Mouse (Mus musculus) liver, adult 2 months (tissue): ENCODE data around the gene Itih4. TPM values are rescaled to one million over a fixed set of nuclear protein-coding genes. Genes with fewer than 3 reads are reported as not detected.

Experiments used
- DNase-seq: peaks from one replicate; pipeline ENCODE4 v3.0.0-alpha.2; 2011; ENCODE audit warnings: low read depth, low spot score; ENCODE audit errors: extremely low read depth
- H3K27ac ChIP-seq: fragments of 200-500 bp; replicated peaks from 2 replicates; pipeline ENCODE4 v1.5.1; 2012; ENCODE audit warnings: low read depth, mild to moderate bottlenecking, control low read depth, inconsistent platforms, low read length; ENCODE audit not compliant: insufficient read depth
- H3K27me3 ChIP-seq: fragments of 200-500 bp; 2 replicates; pipeline ENCODE4 v1.6.1; 2012; ENCODE audit warnings: mild to moderate bottlenecking, moderate library complexity, low read length, inconsistent platforms; ENCODE audit not compliant: control insufficient read depth, insufficient read depth
- H3K36me3 ChIP-seq: fragments of 200-500 bp; 2 replicates; pipeline ENCODE4 v1.6.1; 2012; ENCODE audit warnings: low read length, inconsistent platforms; ENCODE audit not compliant: control insufficient read depth, insufficient read depth
- H3K4me1 ChIP-seq: fragments of 200-500 bp; 2 replicates; pipeline ENCODE4 v1.6.1; 2011; ENCODE audit warnings: low read length; ENCODE audit not compliant: control insufficient read depth, insufficient read depth
- H3K4me3 ChIP-seq: fragments of 200-500 bp; 2 replicates; pipeline ENCODE4 v1.5.1; 2011; ENCODE audit warnings: low read depth, mild to moderate bottlenecking, control low read depth, low read length, moderate library complexity; ENCODE audit not compliant: insufficient read depth
- H3K79me2 ChIP-seq: fragments of 200-500 bp; 2 replicates; pipeline ENCODE4 v1.6.1; 2012; ENCODE audit warnings: inconsistent platforms, mild to moderate bottlenecking, low read length, moderate library complexity; ENCODE audit not compliant: control insufficient read depth, insufficient read depth
- H3K9ac ChIP-seq: fragments of 200-500 bp; 2 replicates; pipeline ENCODE4 v1.6.1; 2012; ENCODE audit warnings: low read depth, mild to moderate bottlenecking, control low read depth, inconsistent platforms, low read length
- CTCF ChIP-seq: fragments of 200-500 bp; IDR thresholded peaks from 2 replicates; pipeline ENCODE4 v1.5.1; 2011; ENCODE audit warnings: low read depth, low read length, control low read depth
- POLR2A ChIP-seq: fragments of 200-500 bp; IDR thresholded peaks from 2 replicates; pipeline ENCODE4 v1.6.1; 2011; ENCODE audit warnings: low read length, control low read depth; ENCODE audit not compliant: insufficient read depth; ENCODE audit errors: extremely low read depth
- WGBS: fragments of 180-500 bp; shearing (Covaris S2); methylation state at CpG from one replicate; pipeline ENCODE4 v1.1.7; 2018; 5-methylcytosine and 5-hydroxymethylcytosine counted together
- polyA plus RNA-seq: library from polyadenylated mRNA; depleted of rRNA; stranded (reverse); fragments of >200 nt; gene quantifications from 2 replicates; pipeline ENCODE4 v1.2.3, GENCODE M21; 2012
- total RNA-seq: library from RNA; depleted of rRNA; stranded (reverse); fragments of >200 nt; gene quantifications from 2 replicates; pipeline ENCODE4 v1.2.3, GENCODE M21; 2014

The Itih4 gene
- total and polyA plus RNA-seq, 2 experiments, result 1,004 to 1,052 TPM

DNA sequence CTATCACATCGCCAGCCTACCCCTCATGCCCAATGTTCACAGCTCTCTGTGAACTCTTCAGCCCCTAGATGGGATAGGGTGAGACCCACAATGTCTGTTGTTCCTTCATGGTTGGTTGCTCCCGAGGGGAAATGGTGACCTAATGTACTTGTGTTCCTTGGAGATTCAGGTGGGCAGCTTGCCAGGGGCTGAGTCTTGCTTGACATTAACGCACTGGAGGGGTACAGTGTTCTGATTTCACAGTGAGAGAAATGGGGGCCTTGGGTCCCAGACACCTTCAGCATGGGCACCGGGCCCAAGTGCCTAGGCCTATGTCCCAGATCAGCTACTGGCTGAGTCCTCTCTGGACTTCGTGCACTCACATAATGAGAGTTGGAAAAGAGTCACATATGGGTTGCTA is 27.1 kb downstream of the Itih4 start:
- Histone ChIP-seq H3K79me2 (no peaks in the 10 kb centered on the region), H3K36me3 (peaks cover 81% of the 10 kb centered on the region), H3K4me1 (peaks cover 18% of the 10 kb centered on the region; the same call in 1 of the 2 replicates), H3K27ac (peak overlapping the region; percentile 1; the same call in 1 of the 2 replicates), H3K4me3 (no peak overlapping the region), H3K27me3 (no peaks in the 10 kb centered on the region), H3K9ac (no peak overlapping the region)
- 57% methylated on average over 5 of the region's 5 CpGs for WGBS
- DNase-seq, result no peak
- TF ChIP-seq CTCF (no peak), POLR2A (no peak)

DNA sequence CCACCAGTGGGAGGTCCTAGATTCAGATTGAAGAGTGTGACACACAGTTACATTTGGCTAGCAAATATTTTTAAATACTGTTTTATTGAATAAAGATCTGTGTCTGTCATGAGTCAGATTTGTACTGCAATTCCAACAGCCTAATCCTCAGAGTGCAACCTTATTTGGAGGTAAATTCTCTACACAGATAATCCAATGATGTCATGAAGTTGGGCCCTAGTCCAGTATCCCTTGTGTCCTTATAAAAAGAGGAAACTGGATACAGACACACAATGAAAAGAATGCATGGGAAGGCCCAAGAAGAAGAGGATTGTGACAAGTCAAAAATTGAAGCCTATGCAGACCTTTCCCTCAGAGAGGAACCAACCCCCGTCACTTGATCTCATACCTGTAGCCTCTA is 30.2 kb downstream of the Itih4 start:
- Histone ChIP-seq H3K4me3 (no peak overlapping the region), H3K36me3 (peaks cover 86% of the 10 kb centered on the region), H3K27me3 (no peaks in the 10 kb centered on the region), H3K79me2 (peaks cover 1% of the 10 kb centered on the region; the same call in 1 of the 2 replicates), H3K4me1 (peaks cover 27% of the 10 kb centered on the region), H3K9ac (no peak overlapping the region), H3K27ac (no peak overlapping the region)
- TF ChIP-seq POLR2A, result no peak
- no peak for TF ChIP-seq CTCF
- no peak for DNase-seq
- 92% methylated on average over 1 of the region's 1 CpGs for WGBS

- TF ChIP-seq CTCF, result no peak
- TF ChIP-seq POLR2A, result no peak
- H3K36me3 ChIP-seq, result peaks cover 35% of the 10 kb centered on the region
- 10% methylated on average over 8 of the region's 8 CpGs for WGBS
- peaks cover 35% of the 10 kb centered on the region for H3K4me1 ChIP-seq
- H3K4me3 ChIP-seq, result peak overlapping the region; percentile 67
- DNase-seq, result peak; percentile 66
- H3K79me2 ChIP-seq, result peaks cover 4% of the 10 kb centered on the region; the same call in 1 of the 2 replicates
- H3K27me3 ChIP-seq, result no peaks in the 10 kb centered on the region
- peak overlapping the region; percentile 80 for H3K9ac ChIP-seq
- H3K27ac ChIP-seq, result peak overlapping the region; percentile 94
These were observed 35.9 kb downstream of the Itih4 start for GRCm38 (mm10) chr14:30922053-30922670.

DNA sequence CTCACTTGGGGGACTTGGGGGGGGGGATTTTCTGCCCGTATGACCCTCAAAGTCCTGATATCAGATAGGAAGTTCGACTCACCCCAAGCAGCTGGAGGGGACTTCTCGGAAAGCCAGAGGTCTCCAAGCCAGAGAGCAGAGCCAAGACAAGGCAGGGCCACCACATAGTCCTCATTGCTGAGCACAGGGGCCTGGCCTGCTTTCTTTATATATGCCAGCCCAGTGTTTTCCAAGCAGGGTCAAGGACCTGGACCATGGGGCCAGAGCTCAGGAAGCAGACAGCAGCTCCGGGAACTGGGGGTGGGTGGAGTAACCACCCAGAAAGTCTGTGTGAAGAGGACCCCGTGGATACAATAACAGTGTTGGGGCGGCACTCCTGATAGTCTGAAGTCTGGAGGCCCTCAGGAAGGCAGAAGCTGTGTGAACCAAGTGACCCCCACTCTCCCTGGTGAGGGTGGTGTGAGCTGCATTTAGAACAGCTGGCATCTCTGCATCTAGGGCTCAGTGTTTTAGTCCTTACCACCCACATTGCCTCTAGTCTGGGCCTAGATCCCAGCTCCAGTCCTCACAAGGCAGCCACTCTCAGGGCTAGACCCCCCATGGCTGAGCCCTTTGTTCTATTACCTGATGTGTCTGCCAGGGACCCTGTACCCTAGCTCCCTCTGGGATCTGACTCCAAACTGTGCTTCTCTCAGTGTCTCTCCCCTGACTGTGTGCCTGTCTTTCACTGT is 37.3 kb downstream of the Itih4 start, which contains the start of gene Itih3:
Gene Itih3, minus strand, starts transcription at position 386 of the 731 bp plus-strand sequence.
- DNase-seq, result peak; percentile 87
- peaks cover 22% of the 10 kb centered on the region for H3K36me3 ChIP-seq
- TF ChIP-seq CTCF, result no peak
- peak; percentile 89 for TF ChIP-seq POLR2A
- 7% methylated on average over 6 of the region's 6 CpGs for WGBS
- H3K27ac ChIP-seq, result peak within 1 kb of the TSS; percentile 94
- no peaks in the 10 kb centered on the region for H3K27me3 ChIP-seq
- peak within 1 kb of the TSS; percentile 67 for H3K4me3 ChIP-seq
- peaks cover 4% of the 10 kb centered on the region; the same call in 1 of the 2 replicates for H3K79me2 ChIP-seq
- peak within 1 kb of the TSS; percentile 80 for H3K9ac ChIP-seq
- peaks cover 28% of the 10 kb centered on the region for H3K4me1 ChIP-seq

DNA sequence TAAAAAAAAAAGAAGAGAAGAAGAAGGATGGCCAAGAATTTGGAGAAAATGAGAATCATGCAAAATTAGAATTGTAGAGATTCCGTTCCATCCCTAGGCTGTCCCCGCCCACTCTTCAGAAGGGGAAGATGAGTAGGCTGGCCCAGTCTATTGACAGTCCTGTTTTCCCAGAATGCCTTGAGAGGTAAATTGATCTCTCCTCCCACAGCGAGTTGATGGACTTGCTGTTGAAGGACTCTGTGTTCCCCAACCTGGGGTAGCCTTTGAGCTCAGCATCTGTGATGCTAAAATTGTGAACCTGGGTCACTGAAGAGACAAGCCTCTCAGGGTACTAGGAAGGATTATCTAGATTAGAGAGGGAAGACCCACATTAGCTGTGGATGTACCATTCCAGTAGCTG is 39.2 kb downstream of the Itih4 start:
- 28% methylated on average over 3 of the region's 3 CpGs for WGBS
- H3K79me2 ChIP-seq, result peaks cover 4% of the 10 kb centered on the region; the same call in 1 of the 2 replicates
- no peak overlapping the region for H3K4me3 ChIP-seq
- TF ChIP-seq CTCF (no peak), POLR2A (no peak)
- H3K36me3 ChIP-seq, result peaks cover 19% of the 10 kb centered on the region
- peak overlapping the region; percentile 84 for H3K27ac ChIP-seq
- peaks cover 27% of the 10 kb centered on the region for H3K4me1 ChIP-seq
- no peaks in the 10 kb centered on the region for H3K27me3 ChIP-seq
- no peak overlapping the region for H3K9ac ChIP-seq
- peak; percentile 78 for DNase-seq

- peak overlapping the region; percentile 72 for H3K27ac ChIP-seq
These were observed 44.1 kb downstream of the Itih4 start for GRCm38 (mm10) chr14:30930386-30930785.

More at GRCm38 (mm10) chr14:30930386-30930785, 44.1 kb downstream of the Itih4 start:
- 40% methylated on average over 4 of the region's 4 CpGs for WGBS
- peak; percentile 84 for DNase-seq
- Histone ChIP-seq H3K27me3 (no peaks in the 10 kb centered on the region), H3K4me1 (peaks cover 18% of the 10 kb centered on the region), H3K79me2 (no peaks in the 10 kb centered on the region), H3K9ac (no peak overlapping the region), H3K36me3 (peaks cover 23% of the 10 kb centered on the region), H3K4me3 (no peak overlapping the region)
- TF ChIP-seq POLR2A (no peak), CTCF (no peak)
